Mouse (Mus musculus) lung, postnatal 4 days (tissue): ENCODE results near the gene Armcx1.
"Not testable (repeated sequence)": the region's sequence is repeated elsewhere in the genome, so short reads cannot be mapped to it uniquely, and the experiment has no call there.

Experiments used
- DNase-seq, 2 experiments: peaks; one replicate each; pipeline ENCODE4 v3.0.0; 2021

Armcx1 gene

GRCm38 (mm10) chrX:134763428-134764198 is 45.9 kb downstream of the Armcx1 start:
- not testable (repeated sequence) for DNase-seq
